Comparison of ENCODE assay signal across 9 mouse cellular contexts in the genomic region with DNA sequence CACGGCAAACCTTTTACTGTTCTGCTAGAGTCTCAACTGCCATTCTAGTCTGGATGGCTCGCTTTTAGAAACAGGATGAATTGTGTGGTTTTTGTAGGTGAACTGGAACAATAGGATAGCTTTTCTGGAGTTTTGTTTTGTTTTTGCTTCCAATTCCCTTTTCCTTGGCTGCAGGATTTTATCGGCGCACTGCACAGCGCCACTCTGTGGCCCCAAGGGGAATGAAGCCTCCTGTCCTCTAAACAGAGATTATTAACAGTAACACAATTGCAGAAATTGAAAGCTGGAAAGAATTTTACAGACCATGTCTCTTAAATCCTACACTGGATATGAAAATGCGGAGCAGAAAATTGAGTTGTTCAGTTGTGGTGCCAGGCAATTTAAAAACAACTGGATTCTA. TPM values are rescaled to one million over a fixed set of nuclear protein-coding genes. Genes with fewer than 3 reads are reported as not detected.
DNase-seq lines count a peak whose midpoint lies in the region; ATAC-seq lines count a peak whose summit lies in the region.
"Had no signal": no experiment of that assay in that cellular context is flagged by ENCODE, and none has a peak within 500 bp of the region (broad histone marks: within the 10 kb centered on the region; RNA-seq: fewer than 3 reads in every experiment).

No protein-coding gene starts in this region.

- H3K27me3 ChIP-seq in hindbrain, embryonic 14.5 days (ENCODE audit: control insufficient read depth, insufficient read depth, low read length): no peaks in the 10 kb centered on the region
- H3K27me3 ChIP-seq in hindbrain, embryonic 13.5 days: no peaks in the 10 kb centered on the region
- H3K27me3 ChIP-seq: hindbrain, embryonic 15.5 days had no signal

- H3K4me1 ChIP-seq in hindbrain, embryonic 14.5 days (replicated peaks; ENCODE audit: control insufficient read depth, insufficient read depth, low read length): no peaks in the 10 kb centered on the region
- no peaks in the 10 kb centered on the region for H3K4me1 ChIP-seq in hindbrain, embryonic 13.5 days (replicated peaks)
- H3K4me1 ChIP-seq: hindbrain, embryonic 15.5 days had no signal

- H3K9ac ChIP-seq in hindbrain, embryonic 14.5 days: no peak overlapping the region
- no peak overlapping the region for H3K9ac ChIP-seq in hindbrain, embryonic 13.5 days
- H3K9ac ChIP-seq: hindbrain, embryonic 15.5 days had no signal

- H3K4me3 ChIP-seq in hindbrain, embryonic 14.5 days (replicated peaks; ENCODE audit: low read length): no peak overlapping the region
- H3K4me3 ChIP-seq in hindbrain, embryonic 13.5 days: no peak overlapping the region
- H3K4me3 ChIP-seq: hindbrain, embryonic 15.5 days had no signal

- 41% methylated on average over 6 of the region's 6 CpGs for WGBS in hindbrain, embryonic 14.5 days
- WGBS in hindbrain, embryonic 13.5 days: 35% methylated on average over 6 of the region's 6 CpGs

- no peak for ATAC-seq in hindbrain, embryonic 14.5 days (ENCODE audit: low FRiP score)
- ATAC-seq in hindbrain, embryonic 13.5 days (ENCODE audit: low FRiP score): no peak

- no peak overlapping the region for H3K27ac ChIP-seq in hindbrain, embryonic 14.5 days
- H3K27ac ChIP-seq in hindbrain, embryonic 13.5 days: no peak overlapping the region
- H3K27ac ChIP-seq: hindbrain, embryonic 15.5 days had no signal

- H3K9me3 ChIP-seq in hindbrain, embryonic 14.5 days (ENCODE audit: control insufficient read depth, low read length): no peaks in the 10 kb centered on the region
- H3K9me3 ChIP-seq in hindbrain, embryonic 13.5 days: no peaks in the 10 kb centered on the region
- H3K9me3 ChIP-seq: hindbrain, embryonic 15.5 days had no signal

- H3K36me3 ChIP-seq in hindbrain, embryonic 14.5 days (replicated peaks; ENCODE audit: control insufficient read depth, insufficient read depth): no peaks in the 10 kb centered on the region
- no peaks in the 10 kb centered on the region for H3K36me3 ChIP-seq in hindbrain, embryonic 13.5 days
- H3K36me3 ChIP-seq: hindbrain, embryonic 15.5 days had no signal

- DNase-seq in hindbrain, embryonic 14.5 days (ENCODE audit: low spot score): peak; percentile 66
- peak; percentile 30 for DNase-seq in right cerebral cortex, postnatal 14 days
- DNase-seq in right cerebral cortex, postnatal 36 days (ENCODE audit: low spot score in 2 of 2): no peak
- DNase-seq in cerebellum, postnatal 10 days: peak; percentile 57 to 63
- DNase-seq in testis, postnatal 10 days (ENCODE audit: low spot score): peak; percentile 51
- no peak for DNase-seq in adipocyte (ENCODE audit: low spot score)
- DNase-seq in spleen, postnatal 10 days (ENCODE audit: low spot score in 2 of 2): no peak

- no peak overlapping the region for H3K4me2 ChIP-seq in hindbrain, embryonic 14.5 days (replicated peaks)
- H3K4me2 ChIP-seq in hindbrain, embryonic 13.5 days: no peak overlapping the region
- H3K4me2 ChIP-seq: hindbrain, embryonic 15.5 days had no signal

RNA-seq across cellular contexts. Expression of gene Jhy, which starts 18.6 kb away (rescaled TPM):
- polyA plus RNA-seq in hindbrain, embryonic 14.5 days (2014; fragmentation: Nextera tagmentation; extraction: Ambion mirVana): 1.0 and 1.9 TPM in 2 replicates
- 1.4 and 1.5 TPM in 2 replicates for polyA plus RNA-seq in hindbrain, embryonic 13.5 days (2015; fragmentation: Nextera tagmentation; extraction: Ambion mirVana)

RNA-seq across cellular contexts. Expression of gene Crtam, which starts 21.9 kb away (rescaled TPM):
- 0.13 and 0.39 TPM in 2 replicates for polyA plus RNA-seq in hindbrain, embryonic 14.5 days (2014; fragmentation: Nextera tagmentation; extraction: Ambion mirVana)
- polyA plus RNA-seq in hindbrain, embryonic 13.5 days (2015; fragmentation: Nextera tagmentation; extraction: Ambion mirVana): 0.14 and 0.19 TPM in 2 replicates

Comparison
In these comparisons a context has a peak if more than half of its experiments do, and no peak if none do; other contexts are left out.
1. DNase-seq: peak in hindbrain, embryonic 14.5 days (single experiment), right cerebral cortex, postnatal 14 days (single experiment), cerebellum, postnatal 10 days (2 of 2) and testis, postnatal 10 days (single experiment); none in right cerebral cortex, postnatal 36 days (0 of 2), adipocyte (single experiment) and spleen, postnatal 10 days (0 of 2).